Mouse (Mus musculus) embryonic fibroblast, embryonic 13.5 days (primary cell): ENCODE results near the gene Tma7.

ENCODE experiments used
- CTCF ChIP-seq: IDR thresholded peaks from 2 replicates; pipeline ENCODE4 v1.5.1; 2011; ENCODE audit warnings: mild to moderate bottlenecking, control low read depth, low read length, moderate library complexity, borderline replicate concordance; ENCODE audit not compliant: insufficient read depth
- POLR2A ChIP-seq: IDR thresholded peaks from 2 replicates; pipeline ENCODE4 v1.6.1; 2011; ENCODE audit warnings: low read depth, mild to moderate bottlenecking, control low read depth, low read length, moderate library complexity

DNA sequence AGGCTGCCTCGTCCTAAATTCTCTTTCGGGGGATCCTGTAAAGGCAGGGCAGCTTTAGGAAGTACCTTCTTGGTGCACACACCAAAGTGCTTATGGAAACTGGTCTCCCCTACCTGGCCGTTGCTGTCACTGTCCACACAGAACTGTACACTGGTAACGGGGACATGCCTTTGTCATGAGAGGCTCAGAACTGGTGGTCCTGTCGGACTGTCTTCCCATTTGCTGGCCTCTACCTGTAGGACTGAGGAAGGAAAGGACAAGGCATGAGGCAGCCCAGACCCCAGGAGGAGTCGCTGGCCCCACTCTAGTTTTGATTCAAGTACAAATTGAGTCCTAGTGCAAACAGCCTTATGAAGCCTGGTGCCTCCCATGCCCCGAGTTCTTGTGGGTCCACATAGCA lies 51.4 kb downstream of the Tma7 start:
- TF ChIP-seq CTCF (no peak), POLR2A (no peak)
